Mouse (Mus musculus) intestine, embryonic 14.5 days (tissue): Measurements from ENCODE around the gene Rest. TPM values are rescaled to one million over a fixed set of nuclear protein-coding genes. Genes with fewer than 3 reads are reported as not detected.

ENCODE experiments used
- ATAC-seq: fragments of 200-750 bp; cut with Nextera tagmentation; replicated peaks from 2 replicates; pipeline ENCODE4 v1.8.0; 2017; ENCODE audit warnings: low read depth, moderate number of reproducible peaks, moderate TSS enrichment, moderate library complexity; ENCODE audit not compliant: low FRiP score, low TSS enrichment
- DNase-seq: peaks from one replicate; pipeline ENCODE4 v3.0.0-alpha.2; 2018; ENCODE audit warnings: low spot score
- H3K27ac ChIP-seq: fragments of 300-500 bp; sonication (generic); 2 replicates; pipeline ENCODE4 v1.5.1; 2014; ENCODE audit warnings: low read depth, mild to moderate bottlenecking, control low read depth
- H3K27me3 ChIP-seq: fragments of 300-500 bp; sonication (generic); replicated peaks from 2 replicates; pipeline ENCODE4 v1.6.1; 2014; ENCODE audit warnings: low read length, control low read depth; ENCODE audit not compliant: control insufficient read depth, insufficient read depth
- H3K36me3 ChIP-seq: fragments of 300-500 bp; sonication (generic); 2 replicates; pipeline ENCODE4 v1.6.1; 2014; ENCODE audit warnings: low read length, control low read depth; ENCODE audit not compliant: control insufficient read depth, insufficient read depth
- H3K4me1 ChIP-seq: fragments of 300-500 bp; sonication (generic); replicated peaks from 2 replicates; pipeline ENCODE4 v1.6.1; 2014; ENCODE audit warnings: low read length, control low read depth, mixed read lengths; ENCODE audit not compliant: control insufficient read depth, insufficient read depth
- H3K4me2 ChIP-seq: fragments of 300-500 bp; sonication (generic); 2 replicates; pipeline ENCODE4 v1.6.1; 2014; ENCODE audit warnings: low read length
- H3K4me3 ChIP-seq: fragments of 300-500 bp; sonication (generic); 2 replicates; pipeline ENCODE4 v1.5.1; 2014; ENCODE audit warnings: low read depth, low read length, control low read depth, mixed read lengths
- H3K9ac ChIP-seq: fragments of 300-500 bp; sonication (generic); 2 replicates; pipeline ENCODE4 v1.6.1; 2014; ENCODE audit warnings: mild to moderate bottlenecking, low read length
- H3K9me3 ChIP-seq: fragments of 300-500 bp; sonication (generic); 2 replicates; pipeline ENCODE4 v1.6.1; 2016; ENCODE audit warnings: low read length, control low read depth; ENCODE audit not compliant: control insufficient read depth
- WGBS: fragments of 180-500 bp; shearing (Covaris S2); extraction: QIAGEN DNeasy Blood & Tissue Kit; methylation state at CpG from one replicate; pipeline ENCODE4 v1.1.7; 2014; 5-methylcytosine and 5-hydroxymethylcytosine counted together
- polyA plus RNA-seq: library from polyadenylated mRNA; unstranded; fragments of >200 nt; fragmentation: Nextera tagmentation; extraction: Ambion mirVana; gene quantifications from 2 replicates; pipeline ENCODE4 v1.2.1, GENCODE M21; 2014

Rest gene
- polyA plus RNA-seq, 1 experiment from 2014 or later, result 33.6 TPM

DNA sequence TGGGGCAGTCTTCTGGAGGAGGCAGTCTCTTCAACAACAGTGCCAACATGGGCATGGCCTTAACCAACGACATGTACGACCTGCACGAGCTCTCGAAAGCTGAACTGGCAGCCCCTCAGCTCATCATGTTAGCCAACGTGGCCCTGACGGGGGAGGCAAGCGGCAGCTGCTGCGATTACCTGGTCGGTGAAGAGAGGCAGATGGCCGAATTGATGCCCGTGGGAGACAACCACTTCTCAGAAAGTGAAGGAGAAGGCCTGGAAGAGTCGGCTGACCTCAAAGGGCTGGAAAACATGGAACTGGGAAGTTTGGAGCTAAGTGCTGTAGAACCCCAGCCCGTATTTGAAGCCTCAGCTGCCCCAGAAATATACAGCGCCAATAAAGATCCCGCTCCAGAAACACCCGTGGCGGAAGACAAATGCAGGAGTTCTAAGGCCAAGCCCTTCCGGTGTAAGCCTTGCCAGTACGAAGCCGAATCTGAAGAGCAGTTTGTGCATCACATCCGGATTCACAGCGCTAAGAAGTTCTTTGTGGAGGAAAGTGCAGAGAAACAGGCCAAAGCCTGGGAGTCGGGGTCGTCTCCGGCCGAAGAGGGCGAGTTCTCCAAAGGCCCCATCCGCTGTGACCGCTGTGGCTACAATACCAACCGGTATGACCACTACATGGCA, 2.8 kb downstream of the Rest start:
- Histone ChIP-seq H3K4me2 (no peak overlapping the region), H3K4me1 (peaks cover 3% of the 10 kb centered on the region; the same call in 1 of the 2 replicates), H3K27me3 (no peaks in the 10 kb centered on the region), H3K27ac (no peak overlapping the region), H3K9me3 (no peaks in the 10 kb centered on the region), H3K4me3 (no peak overlapping the region), H3K36me3 (peaks cover 48% of the 10 kb centered on the region), H3K9ac (no peak overlapping the region)
- WGBS, result 95% methylated on average over 30 of the region's 30 CpGs
- ATAC-seq (no peak), DNase-seq (no peak)

DNA sequence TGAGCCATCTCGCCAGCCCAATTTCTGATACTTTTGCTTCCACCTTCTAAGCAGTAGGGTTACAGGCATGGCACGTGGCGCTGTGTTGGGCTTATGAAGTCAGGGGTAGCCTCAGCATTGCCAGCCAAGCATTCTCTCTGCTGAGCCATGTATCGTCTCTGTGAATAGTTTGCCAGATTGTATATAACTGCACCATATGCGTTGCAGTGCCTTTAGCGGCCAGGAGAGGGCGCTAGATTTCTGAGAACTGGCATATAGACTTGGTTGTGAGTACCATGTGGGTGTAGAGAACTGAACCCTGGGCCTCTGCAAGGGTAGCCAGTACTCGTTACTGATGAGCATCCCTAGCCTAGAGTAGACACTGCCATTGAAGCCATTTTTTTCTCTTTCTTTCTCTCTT, 4.1 kb downstream of the Rest start:
- no peak for ATAC-seq
- Histone ChIP-seq H3K4me2 (no peak overlapping the region), H3K36me3 (peaks cover 60% of the 10 kb centered on the region), H3K4me3 (no peak overlapping the region), H3K9ac (no peak overlapping the region), H3K4me1 (peaks cover 3% of the 10 kb centered on the region; the same call in 1 of the 2 replicates), H3K9me3 (no peaks in the 10 kb centered on the region), H3K27me3 (no peaks in the 10 kb centered on the region), H3K27ac (no peak overlapping the region)
- WGBS, result 73% methylated on average over 8 of the region's 8 CpGs
- no peak for DNase-seq

DNA sequence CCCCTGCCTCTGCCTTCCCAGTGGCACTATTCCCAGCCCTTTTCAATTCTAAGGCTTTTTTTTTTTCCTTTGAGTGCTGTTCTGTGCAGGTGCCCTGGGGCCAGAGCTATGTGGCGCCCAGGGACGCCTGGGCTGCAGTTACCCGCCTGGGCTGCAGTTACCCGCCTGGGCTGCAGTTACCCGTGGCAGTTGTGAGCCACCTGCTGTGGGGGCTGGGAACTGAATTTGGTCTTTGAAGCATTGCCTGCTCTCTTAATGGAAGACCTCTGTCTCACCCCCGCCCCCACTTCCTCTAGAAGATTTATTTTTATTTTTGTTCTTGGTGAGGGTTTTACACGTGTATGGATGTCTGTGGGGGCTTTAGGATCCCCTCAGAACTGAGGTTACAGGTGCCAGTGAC, 7.9 kb downstream of the Rest start:
- ATAC-seq (no peak), DNase-seq (no peak)
- Histone ChIP-seq H3K36me3 (peaks cover 90% of the 10 kb centered on the region), H3K4me2 (no peak overlapping the region), H3K27ac (no peak overlapping the region), H3K9ac (no peak overlapping the region), H3K4me1 (no peaks in the 10 kb centered on the region; the same call in 1 of the 2 replicates), H3K4me3 (no peak overlapping the region), H3K9me3 (no peaks in the 10 kb centered on the region), H3K27me3 (no peaks in the 10 kb centered on the region)
- WGBS, result 75% methylated on average over 7 of the region's 7 CpGs

DNA sequence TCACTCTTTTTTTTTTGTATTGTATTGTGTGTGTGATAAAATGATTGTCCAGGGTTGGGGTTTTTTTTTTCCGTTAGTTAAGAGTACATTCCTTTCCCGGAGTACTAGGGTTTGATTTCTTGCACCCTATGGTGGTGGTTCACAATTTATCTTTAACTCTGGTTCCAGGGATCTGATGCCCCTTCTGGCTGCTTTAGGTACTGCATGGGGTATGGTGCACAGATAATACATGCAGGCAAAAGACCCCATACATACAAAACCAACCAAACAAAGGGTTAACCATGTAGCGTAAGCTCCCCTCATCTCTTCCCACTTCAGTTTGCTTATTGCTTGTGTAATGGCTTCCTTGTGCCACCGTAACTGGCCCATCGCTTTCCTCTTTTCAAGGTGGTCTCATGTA, 10.7 kb downstream of the Rest start:
- WGBS, result 91% methylated on average over 5 of the region's 5 CpGs
- no peak overlapping the region for H3K4me3 ChIP-seq
- no peaks in the 10 kb centered on the region; the same call in 1 of the 2 replicates for H3K4me1 ChIP-seq
- no peak for ATAC-seq
- no peaks in the 10 kb centered on the region for H3K27me3 ChIP-seq
- peaks cover 90% of the 10 kb centered on the region for H3K36me3 ChIP-seq
- H3K9me3 ChIP-seq, result no peaks in the 10 kb centered on the region
- no peak overlapping the region for H3K27ac ChIP-seq
- no peak overlapping the region for H3K4me2 ChIP-seq
- H3K9ac ChIP-seq, result no peak overlapping the region
- peak; percentile 71 for DNase-seq

DNA sequence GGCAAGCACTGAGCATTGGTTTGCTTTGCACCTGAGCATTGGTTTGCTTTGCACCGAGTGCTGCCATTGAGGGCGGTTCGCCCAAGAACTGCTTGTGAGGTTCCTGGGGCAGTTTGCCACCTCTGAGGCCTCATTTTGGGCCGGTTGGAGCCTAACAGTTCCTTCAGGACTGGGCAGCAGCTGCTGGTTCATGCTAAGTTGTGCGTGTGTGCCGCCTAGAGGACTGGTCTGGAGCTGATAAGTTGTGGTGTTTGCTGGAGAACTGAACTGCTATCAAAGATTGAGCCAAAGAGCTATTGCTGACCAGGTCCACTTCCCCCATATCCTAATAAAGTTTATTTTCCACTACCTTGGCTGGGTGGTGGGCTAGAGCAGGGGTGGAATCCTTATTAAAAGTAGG, 11.9 kb downstream of the Rest start:
- no peak overlapping the region for H3K4me3 ChIP-seq
- H3K27ac ChIP-seq, result no peak overlapping the region
- no peaks in the 10 kb centered on the region for H3K27me3 ChIP-seq
- no peak for DNase-seq
- H3K9ac ChIP-seq, result no peak overlapping the region
- 91% methylated on average over 6 of the region's 6 CpGs for WGBS
- no peaks in the 10 kb centered on the region for H3K9me3 ChIP-seq
- no peak overlapping the region for H3K4me2 ChIP-seq
- no peaks in the 10 kb centered on the region; the same call in 1 of the 2 replicates for H3K4me1 ChIP-seq
- no peak for ATAC-seq
- H3K36me3 ChIP-seq, result peaks cover 92% of the 10 kb centered on the region

DNA sequence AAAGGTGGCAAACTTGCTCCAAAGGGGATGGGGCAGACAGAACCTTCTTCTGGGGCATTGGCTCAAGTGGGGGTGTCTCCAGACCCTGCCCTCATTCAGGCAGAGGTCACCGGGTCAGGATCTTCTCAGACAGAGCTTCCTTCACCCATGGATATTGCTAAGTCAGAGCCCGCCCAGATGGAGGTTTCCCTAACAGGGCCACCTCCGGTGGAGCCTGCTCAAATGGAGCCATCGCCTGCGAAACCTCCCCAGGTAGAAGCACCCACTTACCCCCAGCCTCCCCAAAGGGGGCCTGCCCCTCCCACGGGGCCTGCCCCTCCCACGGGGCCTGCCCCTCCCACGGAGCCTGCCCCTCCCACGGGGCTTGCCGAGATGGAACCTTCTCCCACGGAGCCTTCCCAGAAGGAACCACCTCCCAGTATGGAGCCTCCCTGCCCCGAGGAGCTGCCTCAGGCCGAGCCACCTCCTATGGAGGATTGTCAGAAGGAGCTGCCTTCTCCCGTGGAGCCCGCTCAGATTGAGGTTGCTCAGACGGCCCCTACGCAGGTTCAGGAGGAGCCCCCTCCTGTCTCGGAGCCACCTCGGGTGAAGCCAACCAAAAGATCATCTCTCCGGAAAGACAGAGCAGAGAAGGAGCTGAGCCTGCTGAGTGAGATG, 16.4 kb downstream of the Rest start:
- no peak overlapping the region for H3K9ac ChIP-seq
- DNase-seq (no peak), ATAC-seq (no peak)
- no peaks in the 10 kb centered on the region for H3K4me1 ChIP-seq
- no peak overlapping the region for H3K4me3 ChIP-seq
- no peaks in the 10 kb centered on the region for H3K9me3 ChIP-seq
- 88% methylated on average over 20 of the region's 20 CpGs for WGBS
- no peaks in the 10 kb centered on the region for H3K27me3 ChIP-seq
- no peak overlapping the region for H3K4me2 ChIP-seq
- H3K27ac ChIP-seq, result no peak overlapping the region
- peaks cover 91% of the 10 kb centered on the region for H3K36me3 ChIP-seq

DNA sequence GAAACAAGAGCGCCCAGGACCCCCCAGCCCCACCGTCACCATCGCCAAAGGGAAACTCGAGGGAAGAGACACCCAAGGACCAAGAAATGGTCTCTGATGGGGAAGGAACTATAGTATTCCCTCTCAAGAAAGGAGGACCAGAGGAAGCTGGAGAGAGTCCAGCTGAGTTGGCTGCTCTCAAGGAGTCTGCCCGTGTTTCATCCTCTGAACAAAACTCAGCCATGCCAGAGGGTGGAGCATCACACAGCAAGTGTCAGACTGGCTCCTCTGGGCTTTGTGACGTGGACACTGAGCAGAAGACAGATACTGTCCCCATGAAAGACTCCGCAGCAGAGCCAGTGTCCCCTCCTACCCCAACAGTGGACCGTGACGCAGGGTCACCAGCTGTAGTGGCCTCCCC, 17.0 kb downstream of the Rest start:
- WGBS, result 89% methylated on average over 9 of the region's 9 CpGs
- Histone ChIP-seq H3K9me3 (no peaks in the 10 kb centered on the region), H3K27ac (no peak overlapping the region), H3K4me3 (no peak overlapping the region), H3K4me1 (no peaks in the 10 kb centered on the region), H3K27me3 (no peaks in the 10 kb centered on the region), H3K9ac (no peak overlapping the region), H3K36me3 (peaks cover 87% of the 10 kb centered on the region), H3K4me2 (no peak overlapping the region)
- DNase-seq (no peak), ATAC-seq (no peak)

DNA sequence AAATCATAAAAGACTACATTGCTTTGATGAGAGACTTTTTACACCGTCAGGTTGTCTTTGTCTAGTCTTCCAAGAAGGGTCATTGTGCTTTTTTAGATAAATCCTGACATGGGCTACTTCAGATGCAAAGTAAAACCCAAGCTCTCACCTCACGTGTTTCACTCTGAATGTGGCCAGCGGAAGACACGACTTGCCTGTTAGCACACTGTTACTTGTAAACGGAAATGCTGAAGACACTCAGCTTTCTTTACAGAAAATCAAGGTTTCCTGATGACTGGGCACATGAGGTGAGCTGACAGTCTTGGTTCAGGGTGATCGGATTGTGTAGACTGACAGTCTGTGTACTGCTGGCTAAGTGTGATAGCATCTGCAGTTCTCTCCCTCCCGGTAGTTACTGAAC, 20.4 kb downstream of the Rest start:
- Histone ChIP-seq H3K4me2 (no peak overlapping the region), H3K27me3 (no peaks in the 10 kb centered on the region), H3K9me3 (no peaks in the 10 kb centered on the region), H3K27ac (no peak overlapping the region), H3K4me1 (no peaks in the 10 kb centered on the region), H3K36me3 (peaks cover 82% of the 10 kb centered on the region), H3K9ac (no peak overlapping the region), H3K4me3 (no peak overlapping the region)
- DNase-seq (no peak), ATAC-seq (no peak)
- WGBS, result 83% methylated on average over 7 of the region's 7 CpGs

DNA sequence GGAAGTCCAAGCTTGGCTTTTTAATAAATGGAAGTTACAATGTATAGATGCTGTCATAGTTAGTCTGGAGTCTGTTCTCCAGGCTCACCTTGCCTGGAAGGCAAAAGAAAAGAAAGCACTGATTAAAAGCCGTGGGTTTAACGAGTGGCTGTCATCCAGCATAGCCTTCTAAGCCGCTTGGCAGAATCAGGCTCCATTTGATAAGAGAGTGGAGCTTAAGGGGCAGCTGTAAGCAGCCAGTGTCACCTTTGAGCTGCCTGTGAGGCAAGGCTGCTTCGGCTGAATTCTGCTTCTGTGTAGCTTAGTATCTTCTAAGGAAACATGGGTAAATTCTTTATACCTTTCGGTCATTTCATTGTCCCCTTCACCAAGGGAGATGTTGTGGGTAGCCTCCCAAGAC, 21.6 kb downstream of the Rest start:
- Histone ChIP-seq H3K4me3 (no peak overlapping the region), H3K4me2 (no peak overlapping the region), H3K9ac (no peak overlapping the region), H3K27me3 (no peaks in the 10 kb centered on the region), H3K9me3 (no peaks in the 10 kb centered on the region), H3K4me1 (no peaks in the 10 kb centered on the region), H3K36me3 (peaks cover 72% of the 10 kb centered on the region), H3K27ac (no peak overlapping the region)
- ATAC-seq, result no peak
- WGBS, result 87% methylated on average over 5 of the region's 5 CpGs
- no peak for DNase-seq
